Mouse (Mus musculus): ENCODE measurements around the gene Hk2. TPM values are rescaled to one million over a fixed set of nuclear protein-coding genes. Genes with fewer than 3 reads are reported as not detected.

Hk2 gene
- total RNA-seq, 1 experiment from 2014 or later: 35.6 TPM

DNA sequence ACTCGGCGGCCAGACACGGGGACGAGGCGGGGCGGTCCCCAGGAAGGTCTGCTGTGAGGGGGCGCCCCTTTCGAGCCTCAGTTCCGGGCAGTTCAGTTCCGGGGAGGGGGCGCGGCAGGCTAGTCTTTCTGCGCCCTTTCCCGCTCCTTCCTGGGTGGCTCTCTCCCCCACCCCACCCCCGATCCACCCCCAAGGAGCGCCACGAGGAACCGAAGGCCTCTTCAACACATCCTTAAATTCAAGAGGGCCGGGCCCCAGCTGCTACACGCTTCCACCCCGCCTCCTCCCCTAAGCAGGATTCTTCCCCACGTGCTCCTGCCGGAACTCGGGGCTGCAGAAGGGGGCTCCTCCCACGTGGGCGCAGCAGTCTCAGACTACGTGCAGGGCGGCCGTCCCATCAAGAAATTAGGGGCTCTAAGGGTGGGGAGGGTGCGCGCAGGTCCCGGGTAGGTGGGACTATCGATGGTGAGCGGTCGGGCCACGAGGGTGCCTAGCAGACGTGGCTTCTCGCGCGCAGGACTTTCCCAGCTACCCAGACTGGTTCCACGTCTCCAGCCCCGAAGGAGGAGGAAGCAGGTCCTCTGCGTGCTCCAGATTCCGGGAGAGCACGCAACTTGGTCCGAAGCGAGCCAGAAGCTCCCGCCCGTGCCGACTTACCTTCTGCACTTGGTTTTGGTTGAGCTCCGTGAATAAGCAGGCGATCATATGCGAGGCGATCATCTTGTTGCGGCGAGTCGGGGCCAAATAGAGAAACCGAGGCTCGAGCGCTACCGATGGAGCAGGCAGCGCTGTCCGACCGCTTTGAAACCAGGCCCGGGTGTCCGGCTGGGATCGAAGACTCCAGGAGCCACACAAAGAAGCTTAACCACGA, 758 bp downstream of the Hk2 start:
- ATAC-seq (replicated peaks in 1 of 2; ENCODE audit: insufficient read depth in 1 of 2, low FRiP score in 2 of 2, low TSS enrichment in 1 of 2, low read depth in 1 of 2, poor library complexity in 2 of 2, severe bottlenecking in 2 of 2): peak; percentile 9 to 40; a peak in 2 of 4 replicates

DNA sequence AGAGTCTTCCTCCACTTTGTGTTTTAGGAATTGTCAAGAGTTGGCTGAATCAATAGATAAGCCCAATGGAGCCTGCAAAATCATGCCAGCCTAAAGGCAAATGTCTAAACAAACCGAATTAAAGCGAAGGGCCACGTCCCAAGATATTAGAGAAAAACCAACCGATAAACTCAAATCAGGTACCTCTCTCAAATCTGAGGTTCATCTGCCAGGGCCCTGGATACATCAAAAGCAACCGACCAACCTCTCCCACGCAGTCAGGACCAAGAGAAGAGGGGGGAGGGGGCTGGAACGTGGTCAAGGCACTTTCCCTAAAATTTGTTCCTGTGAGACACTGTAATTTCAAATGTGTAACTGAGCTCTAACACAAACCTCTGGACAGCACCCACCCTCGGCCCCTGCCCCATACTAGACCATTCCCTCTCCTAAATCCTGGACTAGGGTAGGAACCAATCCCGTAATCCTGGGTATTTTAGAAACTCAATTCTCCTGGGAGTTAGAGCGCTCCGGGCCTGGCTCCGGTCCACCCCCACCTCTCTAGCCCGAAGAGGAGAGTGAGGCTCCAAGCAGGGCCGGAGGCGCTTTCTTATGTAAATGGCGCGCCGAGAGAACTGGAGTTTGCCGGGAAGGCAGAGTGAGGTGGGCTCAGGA, 1.7 kb downstream of the Hk2 start:
- ATAC-seq (replicated peaks in 1 of 2; ENCODE audit: insufficient read depth in 1 of 2, low FRiP score in 2 of 2, low TSS enrichment in 1 of 2, low read depth in 1 of 2, poor library complexity in 2 of 2, severe bottlenecking in 2 of 2): no peak

DNA sequence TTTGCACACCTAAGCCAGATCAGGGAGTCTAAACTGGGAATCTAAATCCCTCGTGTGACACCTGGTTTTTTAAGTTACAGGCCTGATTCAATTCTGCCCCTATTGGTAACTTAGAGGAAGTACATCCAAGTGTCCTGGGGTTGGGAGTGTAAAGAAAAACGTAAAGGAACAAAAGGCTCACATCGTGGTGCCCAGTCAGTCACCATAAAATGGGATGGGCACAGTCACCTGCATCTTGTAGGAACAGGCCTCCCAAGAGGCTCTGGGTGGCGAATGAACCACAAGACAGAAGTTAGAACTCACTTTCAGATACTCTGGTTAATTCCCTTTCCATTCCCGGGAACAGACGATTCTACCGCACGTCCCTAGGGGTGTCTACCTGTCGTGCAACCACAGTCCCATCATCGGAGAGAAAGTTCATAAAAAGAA, 2.3 kb downstream of the Hk2 start:
- ATAC-seq (replicated peaks in 1 of 2; ENCODE audit: insufficient read depth in 1 of 2, low FRiP score in 2 of 2, low TSS enrichment in 1 of 2, low read depth in 1 of 2, poor library complexity in 2 of 2, severe bottlenecking in 2 of 2): no peak

DNA sequence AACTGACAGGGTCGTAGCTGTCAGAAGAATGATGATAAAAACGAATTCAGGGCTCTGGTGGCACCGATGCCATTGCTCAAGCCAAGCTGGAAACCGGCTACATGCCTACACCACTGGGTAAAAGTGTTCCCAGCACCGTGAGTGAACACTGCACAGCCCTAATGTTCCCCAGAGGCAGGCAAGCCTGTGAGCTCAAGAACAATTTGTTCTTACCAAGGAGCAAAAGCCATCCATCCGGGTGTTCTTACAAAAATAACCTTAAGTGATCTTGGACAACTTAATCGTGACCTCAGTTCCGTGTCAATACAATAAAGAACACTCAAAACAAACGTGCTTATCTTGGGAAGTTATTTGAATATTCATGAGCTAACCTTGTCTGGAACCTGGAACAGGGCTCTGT, 3.2 kb downstream of the Hk2 start:
- no peak for ATAC-seq (replicated peaks in 1 of 2; ENCODE audit: insufficient read depth in 1 of 2, low FRiP score in 2 of 2, low TSS enrichment in 1 of 2, low read depth in 1 of 2, poor library complexity in 2 of 2, severe bottlenecking in 2 of 2)

DNA sequence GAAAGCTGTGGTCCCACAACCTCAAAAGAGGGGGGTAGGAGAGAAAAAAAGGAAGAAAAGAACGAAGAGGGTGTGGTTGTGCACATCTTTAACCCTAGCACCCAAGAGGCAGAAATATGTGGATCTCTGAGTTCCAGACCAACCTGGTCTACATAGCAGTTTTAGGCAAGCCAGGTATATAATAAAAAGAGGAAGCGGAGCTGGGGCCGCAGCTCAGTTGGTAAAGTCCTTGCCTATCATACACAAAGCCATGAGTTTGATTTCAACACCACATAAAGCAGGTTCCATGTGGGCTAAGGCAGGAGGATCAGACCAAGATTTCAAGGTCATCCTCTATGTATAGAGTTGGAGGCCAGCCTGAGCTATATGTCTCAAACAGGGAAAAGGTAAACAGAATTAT, 4.0 kb downstream of the Hk2 start:
- ATAC-seq (replicated peaks in 1 of 2; ENCODE audit: insufficient read depth in 1 of 2, low FRiP score in 2 of 2, low TSS enrichment in 1 of 2, low read depth in 1 of 2, poor library complexity in 2 of 2, severe bottlenecking in 2 of 2): no peak

DNA sequence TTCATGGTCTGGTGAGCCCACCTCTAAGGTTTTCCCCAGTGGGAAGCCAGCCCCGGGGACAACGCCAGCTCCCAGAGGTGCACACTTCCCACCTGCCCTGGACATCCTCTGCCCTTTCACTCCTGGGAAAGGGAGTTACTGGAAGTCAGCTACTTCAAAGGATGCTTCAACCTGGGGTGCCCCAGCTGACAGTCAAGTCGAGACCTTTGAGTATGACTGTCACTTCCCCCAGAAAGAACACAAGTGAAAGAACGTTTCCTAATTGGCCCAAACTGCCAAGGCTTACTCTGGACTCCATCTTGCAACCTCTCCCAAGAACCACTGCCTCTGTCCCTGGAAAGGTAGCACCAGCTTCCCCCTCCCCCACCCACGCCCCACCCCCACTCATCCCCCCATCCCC, 4.5 kb downstream of the Hk2 start:
- ATAC-seq (replicated peaks in 1 of 2; ENCODE audit: insufficient read depth in 1 of 2, low FRiP score in 2 of 2, low TSS enrichment in 1 of 2, low read depth in 1 of 2, poor library complexity in 2 of 2, severe bottlenecking in 2 of 2): no peak

DNA sequence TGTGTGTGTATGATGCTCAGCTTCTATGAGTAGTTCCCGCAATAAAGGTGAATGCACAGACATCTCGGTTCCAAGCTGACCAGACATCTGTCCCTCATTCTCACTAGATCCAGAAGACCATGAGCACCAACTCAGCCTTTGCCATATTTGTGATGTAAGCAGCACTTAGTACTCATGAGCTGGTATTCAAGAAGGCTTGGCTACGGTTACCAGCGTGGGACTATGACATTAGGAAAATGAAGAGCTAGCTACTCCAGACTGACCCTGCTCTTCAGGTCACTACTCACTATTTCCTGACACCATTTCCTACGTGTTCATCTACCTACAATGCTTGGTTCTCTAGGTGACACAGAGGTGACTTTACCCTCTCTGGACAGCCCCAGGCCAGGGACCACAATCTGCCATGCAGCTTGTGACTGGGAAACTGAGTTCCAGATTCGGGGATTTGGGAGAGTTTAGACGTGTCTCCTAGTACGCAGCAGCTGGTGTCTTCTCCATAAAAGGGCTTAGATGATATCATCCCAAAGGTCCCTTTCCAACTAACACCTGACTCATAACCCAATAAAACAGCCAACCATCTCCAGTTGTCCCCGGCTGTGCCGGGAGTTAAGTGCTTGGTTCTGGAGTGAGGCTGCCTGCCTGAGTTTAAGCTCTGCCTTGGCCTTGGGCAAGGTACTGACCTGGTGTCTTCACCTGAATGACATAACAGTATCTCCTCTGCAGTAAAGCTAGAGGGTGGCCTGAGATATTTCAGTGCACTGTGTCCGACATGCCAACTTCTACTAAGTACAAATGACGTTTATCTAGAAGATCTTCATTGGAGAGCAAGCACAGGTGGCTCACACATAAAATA, 6.3 kb downstream of the Hk2 start:
- ATAC-seq (replicated peaks in 1 of 2; ENCODE audit: insufficient read depth in 1 of 2, low FRiP score in 2 of 2, low TSS enrichment in 1 of 2, low read depth in 1 of 2, poor library complexity in 2 of 2, severe bottlenecking in 2 of 2): no peak

DNA sequence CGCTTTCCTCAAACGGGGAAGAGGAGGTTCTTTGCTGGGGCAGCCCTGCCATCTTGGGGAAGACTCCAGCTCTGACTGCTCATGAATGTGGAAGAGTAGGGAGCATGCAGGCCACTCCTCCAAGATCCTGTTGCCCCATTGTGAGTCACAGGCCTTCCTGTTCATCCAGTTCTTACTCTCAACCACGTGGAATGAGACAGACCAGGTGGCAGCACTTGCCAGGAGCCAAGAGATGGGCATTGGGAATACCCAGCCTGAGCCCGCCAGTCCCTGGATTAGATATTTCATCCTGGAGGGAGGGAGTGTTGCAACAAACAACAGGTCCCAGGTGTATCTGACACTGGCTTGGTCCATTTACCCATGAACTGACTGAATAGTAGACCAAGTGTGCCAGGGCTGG, 7.6 kb downstream of the Hk2 start:
- ATAC-seq (replicated peaks in 1 of 2; ENCODE audit: insufficient read depth in 1 of 2, low FRiP score in 2 of 2, low TSS enrichment in 1 of 2, low read depth in 1 of 2, poor library complexity in 2 of 2, severe bottlenecking in 2 of 2): no peak

DNA sequence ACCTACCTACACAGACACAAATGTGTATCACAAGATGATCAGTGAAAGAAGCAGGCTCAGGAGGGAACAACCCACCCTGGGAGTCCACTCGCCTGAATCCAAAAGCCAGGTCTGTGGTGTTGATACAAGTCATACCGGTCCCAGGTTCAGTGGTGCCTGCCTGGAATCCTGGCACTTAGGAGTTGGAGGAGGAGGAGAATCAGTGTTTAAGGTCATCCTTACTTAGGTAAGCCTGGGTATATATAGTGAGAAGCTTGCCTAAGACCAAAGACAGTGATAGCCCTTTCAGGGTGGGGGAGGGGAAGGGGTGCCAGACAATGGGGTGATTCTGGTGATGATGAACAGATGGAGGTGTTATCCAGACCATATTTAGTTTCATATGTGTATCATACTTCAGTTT, 9.0 kb downstream of the Hk2 start:
- ATAC-seq (replicated peaks in 1 of 2; ENCODE audit: insufficient read depth in 1 of 2, low FRiP score in 2 of 2, low TSS enrichment in 1 of 2, low read depth in 1 of 2, poor library complexity in 2 of 2, severe bottlenecking in 2 of 2): no peak

DNA sequence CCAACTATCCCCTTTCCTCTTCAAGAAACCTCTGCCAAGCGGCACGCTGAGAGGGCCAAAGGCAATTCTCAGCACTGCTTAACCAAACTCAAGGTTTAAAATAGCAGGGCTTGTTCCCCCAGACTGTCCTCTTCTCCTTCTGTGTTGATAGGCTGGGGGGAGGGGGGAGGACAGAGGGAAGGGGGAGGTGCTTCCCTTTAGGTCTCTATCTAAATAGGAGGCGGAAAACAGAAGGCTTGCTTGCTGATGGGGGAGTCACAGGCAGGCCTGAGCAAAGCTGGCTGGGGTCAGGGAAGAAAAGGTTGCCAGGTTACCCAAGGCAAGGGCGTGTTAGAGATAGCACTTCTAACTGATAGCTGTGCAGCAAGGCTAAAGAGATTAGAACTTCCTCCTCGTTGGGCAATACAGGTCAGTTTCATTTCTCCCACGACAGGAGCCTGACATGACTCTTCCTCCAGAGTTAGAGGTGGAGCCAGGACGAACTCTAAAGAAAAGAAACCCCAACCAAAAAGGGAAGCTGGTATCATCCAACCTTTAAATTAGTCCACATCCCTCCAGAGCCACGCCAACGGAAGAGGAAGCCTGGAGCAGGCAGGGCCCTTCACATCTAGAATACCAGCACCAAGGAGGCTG, 10.3 kb downstream of the Hk2 start:
- peak; percentile 85 to 94 for ATAC-seq (replicated peaks in 1 of 2; ENCODE audit: insufficient read depth in 1 of 2, low FRiP score in 2 of 2, low TSS enrichment in 1 of 2, low read depth in 1 of 2, poor library complexity in 2 of 2, severe bottlenecking in 2 of 2)

DNA sequence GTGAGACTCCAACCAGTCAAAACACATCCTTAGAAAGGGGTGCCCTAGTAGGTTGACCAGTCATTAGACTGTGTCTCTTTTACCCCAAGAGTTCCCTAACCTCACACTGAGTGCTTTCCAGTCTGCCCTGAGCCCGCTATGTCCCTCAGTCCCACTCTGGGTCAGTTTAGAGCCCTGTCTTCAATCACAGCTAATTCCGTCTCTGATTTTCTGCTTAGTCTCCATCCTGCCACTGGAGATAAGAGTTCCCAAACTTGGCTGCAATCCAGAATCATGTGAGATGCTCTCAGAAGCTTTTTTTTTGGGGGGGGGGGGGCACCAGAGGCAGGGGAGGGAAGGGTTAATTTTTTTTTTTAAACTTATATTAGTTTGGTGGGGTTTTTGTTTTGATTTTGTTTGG, 11.5 kb downstream of the Hk2 start:
- ATAC-seq (replicated peaks in 1 of 2; ENCODE audit: insufficient read depth in 1 of 2, low FRiP score in 2 of 2, low TSS enrichment in 1 of 2, low read depth in 1 of 2, poor library complexity in 2 of 2, severe bottlenecking in 2 of 2): no peak

DNA sequence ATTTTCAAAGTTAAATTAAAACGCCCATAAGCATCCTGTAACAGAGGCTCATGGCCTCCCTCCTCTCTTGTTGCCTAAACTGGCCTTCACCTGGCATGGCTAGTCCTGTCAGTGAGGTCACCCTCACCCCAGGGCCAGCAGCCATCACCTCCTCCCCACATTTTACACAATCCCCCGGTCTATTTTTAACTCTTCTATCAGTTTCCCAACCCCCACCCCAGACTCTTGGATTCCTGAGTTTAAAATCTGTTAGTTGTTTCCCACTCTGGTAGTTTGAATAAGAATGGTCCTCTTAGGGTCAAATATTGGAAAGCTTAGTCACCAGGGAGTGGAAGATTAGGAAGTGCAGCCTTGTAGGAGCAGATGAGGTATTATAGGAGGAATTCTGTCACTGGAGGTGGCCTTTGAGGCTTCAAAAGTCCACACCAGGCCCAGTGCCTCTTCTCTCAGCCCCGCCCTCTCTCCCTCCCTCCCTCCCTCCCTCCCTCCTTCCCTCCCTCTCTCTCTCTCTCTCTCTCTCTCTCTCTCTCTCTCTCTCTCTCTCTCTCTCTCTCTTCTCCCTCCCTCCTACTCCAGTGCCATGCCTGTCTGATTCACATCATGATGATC, 13.4 kb downstream of the Hk2 start:
- ATAC-seq (replicated peaks in 1 of 2; ENCODE audit: insufficient read depth in 1 of 2, low FRiP score in 2 of 2, low TSS enrichment in 1 of 2, low read depth in 1 of 2, poor library complexity in 2 of 2, severe bottlenecking in 2 of 2): no peak

DNA sequence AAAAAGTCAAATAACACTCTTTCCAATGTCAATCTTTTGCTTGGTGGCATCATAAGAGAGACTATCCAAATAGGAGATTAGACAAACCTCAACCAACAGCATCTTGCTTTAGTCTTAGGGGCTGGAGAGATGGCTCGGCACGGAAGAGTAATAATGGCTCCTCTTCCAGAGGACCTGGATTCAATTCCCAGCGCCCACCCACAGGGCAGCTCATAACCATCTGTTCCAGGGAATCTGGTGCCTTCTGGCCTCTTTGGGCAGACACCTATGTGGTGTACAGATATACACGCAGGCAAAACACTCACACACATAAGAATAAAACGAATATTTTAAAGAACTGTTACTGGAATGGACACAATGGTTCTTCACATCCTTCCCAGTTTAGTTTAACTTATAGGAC, 15.0 kb downstream of the Hk2 start:
- no peak for ATAC-seq (replicated peaks in 1 of 2; ENCODE audit: insufficient read depth in 1 of 2, low FRiP score in 2 of 2, low TSS enrichment in 1 of 2, low read depth in 1 of 2, poor library complexity in 2 of 2, severe bottlenecking in 2 of 2)

DNA sequence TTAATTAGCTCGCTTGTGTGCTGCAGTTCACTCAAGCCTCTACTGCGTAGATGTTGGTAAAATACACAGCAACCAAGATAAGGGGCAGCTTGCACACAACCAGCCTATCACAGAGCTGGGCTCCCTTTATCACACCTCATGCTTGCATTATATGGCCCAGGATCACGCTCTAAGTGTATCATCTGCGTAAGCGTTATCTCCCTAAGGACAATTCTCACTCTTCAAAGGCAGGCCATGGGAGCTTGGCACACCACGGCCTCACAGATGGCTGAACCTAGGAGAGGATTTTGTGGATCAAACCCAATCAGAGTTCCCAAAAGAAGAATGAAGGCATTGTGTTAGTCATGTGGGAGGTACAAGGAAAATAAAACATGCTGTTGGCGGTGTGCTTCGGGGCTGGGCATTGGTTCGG, 17.4 kb downstream of the Hk2 start:
- ATAC-seq (replicated peaks in 1 of 2; ENCODE audit: insufficient read depth in 1 of 2, low FRiP score in 2 of 2, low TSS enrichment in 1 of 2, low read depth in 1 of 2, poor library complexity in 2 of 2, severe bottlenecking in 2 of 2): no peak

DNA sequence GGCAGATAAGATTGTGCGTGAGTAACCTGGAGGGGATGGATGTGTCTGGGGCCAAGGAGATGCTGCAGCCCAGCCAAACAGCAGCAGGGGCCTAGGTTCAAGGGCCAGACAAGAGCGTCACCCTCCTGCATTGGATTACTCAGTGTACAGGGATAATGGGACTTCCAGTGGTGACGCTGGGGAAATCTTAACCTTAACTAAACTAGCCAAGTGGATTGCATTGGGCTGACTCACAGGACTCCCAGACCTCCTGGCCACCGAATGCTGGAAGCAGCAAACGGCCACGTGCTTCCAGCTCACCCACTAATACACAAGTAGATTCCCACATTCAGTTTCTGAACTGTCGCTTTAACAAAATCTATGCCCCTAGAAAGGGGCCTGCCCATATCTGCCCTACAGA, 18.0 kb downstream of the Hk2 start:
- no peak for ATAC-seq (replicated peaks in 1 of 2; ENCODE audit: insufficient read depth in 1 of 2, low FRiP score in 2 of 2, low TSS enrichment in 1 of 2, low read depth in 1 of 2, poor library complexity in 2 of 2, severe bottlenecking in 2 of 2)

DNA sequence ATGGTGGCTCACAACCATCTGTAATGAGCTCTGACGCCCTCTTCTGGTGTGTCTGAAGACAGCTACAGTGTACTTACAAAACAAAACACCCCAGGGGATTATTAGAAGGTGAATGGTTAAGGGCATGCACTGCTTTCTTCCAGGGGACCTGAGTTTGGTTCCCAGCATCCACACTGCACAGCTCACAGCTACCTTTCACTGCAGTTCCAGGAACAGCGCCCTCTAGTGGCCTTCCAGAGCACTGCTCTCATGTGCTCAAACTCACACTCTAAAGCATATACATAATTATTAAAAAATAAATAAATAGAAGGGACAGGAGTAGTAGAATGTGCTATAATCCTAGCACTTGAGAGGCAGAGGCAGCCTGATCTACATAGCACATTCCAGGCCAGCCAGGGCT, 18.9 kb downstream of the Hk2 start:
- ATAC-seq (replicated peaks in 1 of 2; ENCODE audit: insufficient read depth in 1 of 2, low FRiP score in 2 of 2, low TSS enrichment in 1 of 2, low read depth in 1 of 2, poor library complexity in 2 of 2, severe bottlenecking in 2 of 2): no peak

DNA sequence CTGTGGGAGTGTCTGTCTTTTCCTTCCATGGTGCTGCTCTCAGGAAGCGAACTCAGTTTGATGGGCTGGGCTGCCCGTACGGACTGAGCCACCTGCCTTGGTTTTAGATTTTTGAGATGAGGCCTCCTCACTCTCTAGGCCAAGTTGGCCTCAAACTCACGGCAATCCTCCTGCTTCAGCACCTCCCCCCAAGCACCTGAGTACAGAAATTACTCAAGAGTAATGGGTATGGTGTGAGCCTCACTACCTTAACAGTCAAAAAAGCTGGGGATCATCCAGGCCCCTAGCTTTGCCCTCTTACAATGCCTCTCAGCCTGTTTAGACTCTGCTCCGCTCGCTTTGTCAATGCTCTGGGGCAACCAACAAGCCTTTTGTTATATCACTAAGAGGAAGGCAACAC, 19.5 kb downstream of the Hk2 start:
- ATAC-seq (replicated peaks in 1 of 2; ENCODE audit: insufficient read depth in 1 of 2, low FRiP score in 2 of 2, low TSS enrichment in 1 of 2, low read depth in 1 of 2, poor library complexity in 2 of 2, severe bottlenecking in 2 of 2): no peak

Measured in hematopoietic stem cell, adult 5-6 weeks (primary cell).